Mouse (Mus musculus) erythroid progenitor cell, adult 5-6 weeks (primary cell): Measurements from ENCODE around the gene Vmn1r188. TPM values are rescaled to one million over a fixed set of nuclear protein-coding genes. Genes with fewer than 3 reads are reported as not detected.
A peak's percentile ranks its signal among the peaks of the same experiment; 100 is the strongest.
"Not testable (repeated sequence)": the region's sequence is repeated elsewhere in the genome, so short reads cannot be mapped to it uniquely, and the experiment has no call there.

ENCODE experiments used
- ATAC-seq: replicated peaks from 2 replicates; pipeline ENCODE4 v1.8.0; 2016; ENCODE audit warnings: moderate number of reproducible peaks, mild to moderate bottlenecking, moderate TSS enrichment, inconsistent platforms; ENCODE audit not compliant: poor library complexity, low FRiP score, severe bottlenecking
- total RNA-seq, 2 experiments: library from RNA; stranded (forward) in 1 of 2; stranded (reverse) in 1 of 2; fragments of 150-400 nt in 1 of 2; fragments of 186-747, 209-891 nt in 1 of 2; gene quantifications; 2 replicates each; pipeline versions ENCODE4 v1.2.3 to v1.2.4; 2015 to 2017; ENCODE audit warnings: low replicate concordance in 2 of 2

Gene Vmn1r188
- total RNA-seq (2015; ENCODE audit: low replicate concordance) (not detected in 2 replicates), total RNA-seq (2017; ENCODE audit: low replicate concordance) (0.26 TPM in 1 of 2 replicates, not detected in the other)

GRCm38 (mm10) chr13:22084140-22084539 lies at the start of gene Vmn1r188:
Vmn1r188 (plus strand) TSS chr13:22084440.
- ATAC-seq, result not testable (repeated sequence)

DNA sequence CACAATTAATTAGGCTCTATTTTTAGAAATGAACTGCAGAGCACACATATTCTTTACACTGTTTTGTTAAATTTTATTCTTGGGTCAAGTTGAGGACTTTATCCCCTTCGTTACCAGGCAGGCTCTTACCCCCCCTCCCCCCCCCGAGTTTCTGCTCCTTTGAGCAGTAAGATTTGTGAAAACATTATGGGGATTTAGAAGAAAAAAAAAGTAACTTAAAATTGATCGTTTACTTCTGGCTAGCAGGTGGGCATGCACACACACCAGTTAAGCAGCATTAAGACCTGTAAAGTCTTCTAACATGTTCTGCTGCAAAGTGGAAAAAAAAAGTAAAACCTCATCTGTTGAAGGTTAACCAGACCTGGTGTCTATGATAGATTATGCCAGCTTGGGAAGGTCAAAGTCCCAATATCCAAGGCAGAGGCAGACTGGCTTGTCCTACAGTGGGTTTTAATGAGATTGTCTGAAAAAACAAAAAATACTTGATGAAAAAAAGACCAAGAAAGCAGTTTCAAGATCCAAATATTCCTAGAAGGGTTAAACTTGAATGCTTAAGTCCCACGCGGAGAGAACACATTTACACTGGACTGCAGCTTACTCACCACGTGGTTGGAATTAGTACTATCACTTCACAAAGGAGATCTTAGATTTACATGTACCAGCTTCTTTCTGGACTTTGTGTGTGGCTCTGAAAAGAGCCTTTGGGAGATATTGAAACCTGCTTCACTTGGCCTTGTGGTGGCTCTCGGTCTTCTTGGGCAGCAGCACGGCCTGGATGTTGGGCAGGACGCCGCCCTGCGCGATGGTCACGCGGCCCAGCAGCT lies 49.6 kb upstream of the Vmn1r188 start:
- no peak for ATAC-seq

- peak; percentile 83 for ATAC-seq
Observed at GRCm38 (mm10) chr13:22035267-22036148, 48.7 kb upstream of the Vmn1r188 start, which contains the start of the genes Hist1h2ah and Hist1h2bk. Hist1h2ah (minus strand) TSS chr13:22035568. Hist1h2bk (plus strand) TSS chr13:22035870.

DNA sequence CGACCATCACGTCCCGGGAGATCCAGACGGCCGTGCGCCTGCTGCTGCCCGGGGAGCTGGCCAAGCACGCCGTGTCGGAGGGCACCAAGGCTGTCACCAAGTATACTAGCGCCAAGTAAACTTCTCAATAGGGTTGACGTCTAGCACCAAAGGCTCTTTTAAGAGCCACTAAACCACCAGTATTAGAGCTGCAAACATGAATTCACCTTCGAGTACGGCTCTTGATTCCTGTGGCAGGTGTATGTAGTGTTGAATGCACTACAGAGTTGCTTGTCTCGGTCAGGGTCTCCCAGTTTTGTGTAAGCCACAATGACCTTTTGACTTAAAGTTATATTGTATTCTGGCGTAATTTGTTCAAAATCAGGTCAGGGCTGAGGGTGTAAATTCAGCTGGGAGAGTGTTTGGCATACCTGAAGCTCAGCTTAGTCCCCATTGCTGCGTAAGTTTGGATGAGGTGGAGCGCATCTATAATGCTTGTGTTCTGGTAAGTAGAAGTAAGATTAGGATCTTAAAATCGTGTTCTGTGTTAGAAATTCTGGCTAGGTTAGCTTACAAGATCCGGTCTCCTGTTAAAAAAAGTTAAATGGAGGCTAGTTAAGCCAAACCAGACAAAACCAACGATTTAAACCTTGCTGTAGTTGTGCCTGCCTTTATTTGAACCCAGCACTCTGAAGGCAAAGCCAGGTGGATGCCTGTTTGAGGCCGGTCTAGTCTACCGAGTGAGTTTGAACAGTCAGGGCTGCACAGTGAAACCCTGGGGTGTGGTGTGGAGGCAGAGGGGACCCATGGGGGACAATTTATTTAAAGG lies 47.9 kb upstream of the Vmn1r188 start:
- peak; percentile 35 for ATAC-seq

DNA sequence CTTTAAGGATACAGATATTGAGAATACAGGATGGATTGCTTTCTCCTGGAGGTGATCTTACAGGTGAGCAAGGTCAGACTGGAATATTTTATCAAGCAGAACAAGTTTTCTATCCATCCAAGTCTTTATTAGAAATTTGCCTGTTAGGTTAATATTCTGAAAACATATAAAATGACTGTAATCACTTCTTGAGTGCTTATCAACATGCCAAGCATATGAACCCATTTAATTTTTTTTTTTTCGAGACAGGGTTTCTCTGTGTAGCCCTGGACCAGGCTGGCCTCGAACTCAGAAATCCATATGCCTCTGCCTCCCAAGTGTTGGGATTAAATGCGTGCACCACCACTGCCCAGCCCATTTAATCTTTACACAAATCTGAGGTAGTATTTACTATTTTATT lies 47.3 kb upstream of the Vmn1r188 start:
- no peak for ATAC-seq

GRCm38 (mm10) chr13:22037415-22037814 lies 46.8 kb upstream of the Vmn1r188 start:
- no peak for ATAC-seq

DNA sequence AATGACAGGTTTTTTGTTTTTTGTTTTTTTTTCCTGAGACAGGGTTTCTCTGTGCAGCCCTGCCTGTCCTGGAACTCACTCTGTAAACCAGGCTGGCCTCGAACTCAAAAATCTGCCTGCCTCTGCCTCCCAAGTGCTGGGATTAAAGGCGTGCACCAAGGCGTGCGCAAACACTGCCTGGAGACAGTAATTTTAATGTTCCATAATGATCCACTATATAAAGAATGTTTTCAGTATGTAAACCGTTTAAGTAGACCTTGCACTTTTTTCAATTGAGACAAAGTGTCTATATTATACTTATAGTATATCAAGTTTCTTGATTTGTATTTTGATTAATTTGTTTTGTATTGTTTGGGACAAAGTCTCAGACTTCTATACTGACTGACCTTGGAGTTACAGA lies 44.9 kb upstream of the Vmn1r188 start:
- ATAC-seq, result no peak

- no peak for ATAC-seq
Observed at GRCm38 (mm10) chr13:22039951-22040463, 44.2 kb upstream of the Vmn1r188 start.

DNA sequence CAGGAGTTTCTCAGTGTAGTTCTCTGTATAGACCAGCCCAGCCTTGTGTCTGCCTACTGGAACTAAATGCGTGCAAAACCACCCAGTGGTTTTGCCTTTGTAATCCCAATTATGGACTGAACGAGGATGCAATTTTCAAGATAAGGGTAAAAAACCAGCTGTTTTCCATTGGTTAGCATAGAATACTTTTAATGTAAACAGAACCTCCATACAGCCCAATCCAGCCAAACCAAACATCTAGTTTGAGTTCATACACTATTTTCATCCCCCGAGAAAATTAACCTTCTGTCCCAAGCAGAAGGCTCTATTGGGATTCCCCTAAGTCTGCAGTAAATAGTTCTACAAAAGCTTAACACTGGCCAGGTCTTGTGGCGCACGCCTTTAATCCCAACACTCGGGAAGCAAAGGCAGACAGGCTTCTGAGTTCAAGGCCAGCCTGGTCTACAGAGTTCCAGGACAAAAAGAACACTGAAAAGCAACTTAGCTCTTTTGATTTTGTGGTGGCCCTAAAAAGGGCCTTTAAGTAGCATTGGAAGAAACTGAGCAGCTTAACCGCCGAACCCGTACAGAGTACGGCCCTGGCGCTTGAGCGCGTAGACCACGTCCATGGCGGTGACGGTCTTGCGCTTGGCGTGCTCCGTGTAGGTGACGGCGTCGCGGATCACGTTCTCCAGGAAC lies 43.6 kb upstream of the Vmn1r188 start:
- peak; percentile 8 for ATAC-seq

GRCm38 (mm10) chr13:22041142-22041536 lies 43.1 kb upstream of the Vmn1r188 start, which contains the start of gene Hist1h4i:
Hist1h4i (minus strand) TSS chr13:22041362.
- peak; percentile 41 for ATAC-seq

DNA sequence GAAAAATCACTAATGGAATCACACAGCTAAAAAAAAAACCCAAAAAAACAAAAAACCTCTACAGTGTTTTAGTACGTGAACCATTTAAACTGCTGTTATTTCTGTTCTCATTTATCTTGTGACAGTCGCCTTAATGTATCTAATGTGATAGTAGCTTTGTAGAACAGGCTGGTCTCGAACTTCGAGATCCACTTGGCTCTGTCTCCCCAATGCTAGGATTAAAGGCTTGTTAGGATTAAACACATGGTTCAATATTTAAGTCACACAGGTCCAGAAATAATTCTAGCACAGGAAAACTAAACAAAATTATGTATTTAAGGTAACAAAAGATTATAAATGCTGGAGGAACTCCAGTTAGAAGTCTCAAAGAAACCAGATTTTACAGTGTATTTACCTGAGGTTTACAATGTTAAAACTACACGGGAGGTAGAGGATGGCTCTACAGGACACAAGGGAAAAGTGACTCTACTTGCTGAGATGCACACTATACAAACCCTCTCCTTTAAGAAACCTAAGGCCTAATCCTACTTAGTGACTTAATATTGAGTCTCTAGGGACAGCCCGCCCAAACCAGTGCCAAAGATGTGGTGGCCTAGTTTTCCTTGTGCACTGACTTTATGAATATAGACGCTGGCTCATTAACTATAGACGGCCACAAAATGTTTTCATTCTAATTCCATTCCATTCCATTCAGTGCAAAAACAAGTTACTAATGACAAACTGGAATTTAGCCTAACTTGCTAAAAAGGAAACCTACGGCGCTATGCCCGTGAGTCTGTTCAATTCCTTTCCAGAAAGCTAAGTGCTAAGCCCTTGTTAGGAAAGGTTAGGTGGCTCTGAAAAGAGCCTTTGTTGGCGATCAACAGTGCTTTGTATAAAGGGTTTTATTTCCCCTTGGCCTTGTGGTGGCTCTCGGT lies 42.3 kb upstream of the Vmn1r188 start:
- peak; percentile 13; the same call in 1 of the 2 replicates for ATAC-seq

DNA sequence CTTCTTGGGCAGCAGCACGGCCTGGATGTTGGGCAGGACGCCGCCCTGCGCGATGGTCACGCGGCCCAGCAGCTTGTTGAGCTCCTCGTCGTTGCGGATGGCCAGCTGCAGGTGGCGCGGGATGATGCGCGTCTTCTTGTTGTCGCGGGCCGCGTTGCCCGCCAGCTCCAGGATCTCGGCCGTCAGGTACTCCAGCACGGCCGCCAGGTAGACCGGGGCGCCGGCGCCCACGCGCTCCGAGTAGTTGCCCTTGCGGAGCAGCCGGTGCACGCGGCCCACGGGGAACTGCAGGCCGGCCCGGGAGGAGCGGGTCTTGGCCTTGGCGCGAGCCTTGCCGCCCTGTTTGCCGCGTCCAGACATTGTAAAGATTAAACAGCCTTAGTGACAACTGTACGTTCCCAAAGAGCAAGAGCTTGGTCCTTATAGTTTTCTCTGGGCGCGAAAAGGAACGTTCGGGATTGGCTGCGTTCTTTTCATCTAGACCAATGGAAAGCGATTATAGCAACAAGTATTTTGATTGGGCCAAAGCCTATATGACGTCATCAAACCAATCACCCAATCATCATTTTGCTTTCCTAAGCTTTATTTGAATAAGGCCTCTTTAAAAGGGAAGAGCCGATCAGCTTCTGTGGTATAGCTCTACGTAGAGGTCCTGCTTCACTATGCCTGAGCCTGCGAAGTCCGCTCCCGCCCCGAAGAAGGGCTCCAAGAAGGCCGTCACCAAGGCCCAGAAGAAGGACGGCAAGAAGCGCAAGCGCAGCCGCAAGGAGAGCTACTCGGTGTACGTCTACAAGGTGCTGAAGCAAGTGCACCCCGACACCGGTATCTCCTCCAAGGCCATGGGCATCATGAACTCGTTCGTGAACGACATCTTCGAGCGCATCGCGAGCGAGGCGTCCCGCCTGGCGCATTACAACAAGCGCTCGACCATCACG lies 41.4 kb upstream of the Vmn1r188 start, which contains the start of the genes Hist1h2ag and Hist1h2bj:
Hist1h2ag (minus strand) TSS at position 377 of the 935 bp plus-strand sequence.
Hist1h2bj (plus strand) TSS at position 647 of the 935 bp plus-strand sequence.
- ATAC-seq, result peak; percentile 68

- ATAC-seq, result peak; percentile 33
Observed at GRCm38 (mm10) chr13:22043503-22044431, 40.5 kb upstream of the Vmn1r188 start.

DNA sequence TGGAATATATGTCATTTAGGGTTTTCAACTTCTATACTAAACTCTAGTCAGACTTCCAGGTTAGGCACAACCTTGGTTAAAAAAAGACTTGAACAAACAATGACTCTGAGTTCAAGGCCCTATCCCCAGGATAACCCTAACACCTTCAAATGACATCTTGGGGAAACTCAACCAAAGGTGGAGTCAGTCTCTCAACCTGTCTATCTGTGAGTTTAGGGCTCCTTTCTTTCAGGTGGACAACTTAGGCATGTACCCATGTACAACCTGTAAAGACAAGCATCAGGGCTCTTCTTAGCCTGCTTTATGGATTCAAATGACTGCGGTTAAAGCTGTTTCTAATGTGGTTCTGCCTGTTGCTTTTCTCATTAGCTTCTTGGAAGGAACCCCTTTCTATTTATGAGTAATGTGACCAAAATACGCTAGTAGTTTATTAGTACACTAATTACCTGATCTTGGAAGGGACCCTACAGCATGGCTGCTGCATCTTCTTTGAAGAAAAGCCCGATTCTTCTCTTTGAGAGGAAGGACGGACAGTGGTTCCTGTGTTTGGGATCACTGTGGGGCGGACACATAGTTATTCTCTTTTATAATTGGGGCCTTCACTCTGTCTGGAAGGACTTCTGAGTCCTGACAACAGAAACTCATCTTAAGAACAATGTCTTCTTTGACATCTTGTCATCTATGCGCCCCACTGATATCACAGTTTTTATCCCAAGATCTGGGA lies 39.6 kb upstream of the Vmn1r188 start:
- no peak for ATAC-seq

GRCm38 (mm10) chr13:22045311-22045710 lies 38.9 kb upstream of the Vmn1r188 start:
- no peak for ATAC-seq
